Mouse (Mus musculus) left cerebral cortex, postnatal 25 days (tissue): Measurements from ENCODE around the gene Zfp282. TPM values are rescaled to one million over a fixed set of nuclear protein-coding genes. Genes with fewer than 3 reads are reported as not detected.
A peak's percentile ranks its signal among the peaks of the same experiment; 100 is the strongest.

ENCODE experiments used
- DNase-seq, 2 experiments: peaks; one replicate each; pipeline ENCODE4 v3.0.0; 2022; ENCODE audit warnings: low spot score in 2 of 2, mixed read lengths in 1 of 2
- intact Hi-C: fragments of 180-260 bp; cut with DNase I; formaldehyde crosslinking; loops from one replicate; pipeline ENCODE4 v1.15.1; 2025
- total RNA-seq, 2 experiments: library from RNA; stranded (reverse); gene quantifications; 2 replicates each; pipeline ENCODE4 v1.2.3; 2021

Gene Zfp282
- total RNA-seq, 2 experiments from 2014 or later: 15.5 to 16.4 TPM

DNA sequence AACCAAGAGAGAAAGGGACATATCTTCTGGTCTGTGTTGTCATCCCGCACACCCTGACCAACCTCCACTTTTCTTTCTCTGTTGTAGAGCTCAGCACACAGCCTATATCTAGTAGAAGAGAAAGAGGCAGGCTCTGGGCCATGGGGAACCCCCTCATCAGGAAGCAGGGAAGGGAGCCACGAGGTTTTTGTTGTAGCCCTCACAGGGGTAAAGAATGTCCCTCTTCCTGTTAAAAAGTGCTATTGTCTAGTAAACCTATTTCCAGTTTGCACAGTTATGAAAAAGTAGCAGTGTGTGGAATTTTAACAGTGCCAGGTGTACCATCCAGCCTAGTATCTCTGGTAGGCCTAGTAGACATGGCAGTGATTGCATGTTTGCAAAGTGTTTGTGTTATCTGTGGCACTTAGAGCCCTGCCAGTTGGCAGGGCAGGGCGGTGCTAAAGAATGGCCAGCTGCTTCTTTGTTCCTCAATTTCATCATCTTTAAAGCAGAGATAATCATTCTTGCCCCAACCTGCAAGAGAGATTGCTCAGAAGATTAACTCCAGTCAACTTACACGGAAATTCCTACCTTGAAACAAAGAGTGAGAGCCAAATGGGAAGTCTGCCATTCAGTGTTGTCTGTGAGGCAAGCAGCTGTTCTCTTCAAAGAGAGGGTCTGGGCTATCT, 2.2 kb downstream of the Zfp282 start:
- intact Hi-C loops: loop anchor here (5.0 kb wide), 1 partner anchor 42 kb away; the partner anchor contains the start of gene Zfp398
- DNase-seq: no peak

DNA sequence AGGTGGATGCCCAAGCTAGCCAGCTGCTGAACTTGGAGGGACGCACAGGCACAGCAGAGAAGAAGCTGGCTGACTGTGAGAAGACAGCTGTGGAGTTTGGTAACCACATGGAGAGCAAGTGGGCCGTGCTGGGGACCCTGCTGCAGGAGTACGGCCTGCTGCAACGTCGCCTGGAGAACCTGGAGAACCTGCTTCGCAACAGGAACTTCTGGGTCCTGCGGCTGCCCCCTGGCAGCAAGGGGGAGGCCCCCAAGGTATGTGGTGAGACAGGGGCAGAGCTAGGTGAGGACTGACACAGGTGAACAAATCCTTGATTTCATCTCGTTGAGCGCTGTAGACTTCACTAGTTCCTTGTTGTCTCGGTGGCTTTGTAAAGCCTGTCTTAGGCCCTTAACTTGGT, 3.2 kb downstream of the Zfp282 start:
- no peak for DNase-seq

GRCm38 (mm10) chr6:47888812-47889383, 11.9 kb downstream of the Zfp282 start:
- DNase-seq: no peak
- intact Hi-C loops: no loop called here

More for the DNA sequence above, 3.2 kb downstream of the Zfp282 start:
- intact Hi-C loops: no loop called here

- DNase-seq: no peak
- intact Hi-C loops: no loop called here
These were observed 22.4 kb downstream of the Zfp282 start for GRCm38 (mm10) chr6:47899416-47899815.

DNA sequence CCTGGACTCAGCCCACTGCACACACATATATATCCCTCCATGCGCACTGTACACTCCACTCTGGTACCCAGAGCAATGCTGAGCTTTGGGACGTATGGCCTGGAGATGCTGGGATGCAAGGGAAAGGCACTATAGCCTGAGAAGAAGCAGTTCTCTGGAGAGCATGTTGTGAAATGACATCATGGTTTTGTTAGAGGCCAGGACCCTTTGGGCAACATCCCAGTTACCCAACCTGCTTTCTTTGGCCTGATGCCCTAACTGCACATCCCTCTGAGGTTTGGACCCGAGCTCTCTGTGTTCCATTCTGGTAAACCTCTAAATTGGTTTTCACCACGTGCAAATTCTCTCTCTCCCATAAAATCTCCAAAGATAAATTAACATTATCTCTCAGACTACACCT, 26.6 kb downstream of the Zfp282 start:
- intact Hi-C loops: no loop called here
- DNase-seq: no peak

DNA sequence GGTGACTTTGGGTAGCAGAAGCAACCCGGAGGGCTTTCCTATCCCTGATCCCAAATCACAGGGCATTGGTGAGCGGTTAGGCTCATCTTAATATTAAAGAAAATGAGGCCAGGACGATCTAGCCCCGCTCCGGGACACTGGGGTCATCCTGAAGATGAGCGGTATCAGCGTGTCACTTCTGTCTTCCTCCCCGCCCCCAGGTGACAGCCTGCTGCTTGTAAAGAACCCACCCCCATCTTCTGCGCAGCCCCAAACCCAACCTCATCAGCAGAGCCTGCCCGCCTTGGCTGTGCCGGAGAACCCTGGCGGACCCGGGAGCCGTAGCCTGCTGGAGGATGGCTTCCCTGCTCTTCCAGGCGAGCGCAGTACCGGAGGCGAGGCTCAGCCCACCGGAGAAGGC, 27.4 kb downstream of the Zfp282 start:
- intact Hi-C loops: no loop called here
- DNase-seq: no peak

DNA sequence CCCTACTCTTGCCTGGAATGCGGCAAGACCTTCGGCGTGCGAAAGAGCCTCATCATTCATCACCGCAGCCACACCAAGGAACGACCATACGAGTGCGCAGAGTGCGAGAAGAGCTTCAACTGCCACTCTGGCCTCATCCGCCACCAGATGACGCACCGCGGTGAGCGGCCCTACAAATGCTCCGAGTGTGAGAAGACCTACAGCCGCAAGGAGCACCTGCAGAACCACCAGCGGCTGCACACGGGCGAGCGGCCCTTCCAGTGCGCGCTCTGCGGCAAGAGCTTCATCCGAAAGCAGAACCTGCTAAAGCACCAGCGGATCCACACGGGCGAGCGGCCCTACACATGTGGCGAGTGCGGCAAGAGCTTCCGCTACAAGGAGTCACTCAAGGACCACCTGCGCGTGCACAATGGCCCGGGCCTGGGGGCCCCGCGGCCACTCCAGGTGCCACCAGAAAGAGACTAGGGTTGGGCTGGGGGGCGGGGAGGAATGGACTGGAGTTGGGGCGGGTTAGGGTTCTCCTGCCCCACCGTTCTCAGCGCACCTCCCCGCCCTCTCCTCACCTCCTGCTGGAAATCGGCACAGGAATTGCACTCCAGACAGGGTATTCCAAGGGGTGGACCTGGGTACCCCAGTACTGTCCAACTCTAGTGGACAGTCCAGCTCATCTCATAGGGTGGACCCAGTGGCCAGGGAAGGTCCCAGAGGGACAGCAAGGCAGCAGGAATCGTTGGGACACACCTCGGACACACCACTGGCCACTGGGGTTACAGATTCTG, 28.1 kb downstream of the Zfp282 start:
- intact Hi-C loops: no loop called here
- no peak for DNase-seq

- no peak for DNase-seq
- intact Hi-C loops: no loop called here
These were observed 29.3 kb downstream of the Zfp282 start for GRCm38 (mm10) chr6:47906326-47906725.

- no peak for DNase-seq
These were observed 32.0 kb downstream of the Zfp282 start for GRCm38 (mm10) chr6:47909007-47909406.

DNA sequence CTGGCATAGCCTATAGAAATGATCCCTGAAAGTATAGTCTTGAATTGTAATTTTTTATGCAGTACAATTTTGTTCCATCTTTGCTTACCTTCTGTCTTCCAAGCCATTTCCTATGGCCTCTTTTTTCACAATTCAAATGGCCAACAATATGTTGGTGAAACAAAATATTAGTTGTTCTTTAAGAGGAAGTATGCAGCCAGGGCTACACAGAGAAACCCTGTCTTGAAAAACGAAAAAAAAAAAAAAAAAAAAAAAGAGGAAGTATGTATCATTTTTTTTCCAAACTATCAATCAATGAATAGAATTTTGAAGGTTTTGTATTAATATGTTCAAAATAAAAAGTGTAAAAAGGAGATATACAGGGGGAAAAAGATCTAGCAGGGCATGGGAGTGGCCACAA, 34.6 kb downstream of the Zfp282 start:
- intact Hi-C loops: no loop called here
- no peak for DNase-seq

More at GRCm38 (mm10) chr6:47909007-47909406, 32.0 kb downstream of the Zfp282 start:
- intact Hi-C loops: no loop called here

GRCm38 (mm10) chr6:47912991-47913390, 36.0 kb downstream of the Zfp282 start:
- no peak for DNase-seq
- intact Hi-C loops: no loop called here

- no peak for DNase-seq
- intact Hi-C loops: no loop called here
These were observed 40.0 kb downstream of the Zfp282 start for GRCm38 (mm10) chr6:47917051-47917450.

DNA sequence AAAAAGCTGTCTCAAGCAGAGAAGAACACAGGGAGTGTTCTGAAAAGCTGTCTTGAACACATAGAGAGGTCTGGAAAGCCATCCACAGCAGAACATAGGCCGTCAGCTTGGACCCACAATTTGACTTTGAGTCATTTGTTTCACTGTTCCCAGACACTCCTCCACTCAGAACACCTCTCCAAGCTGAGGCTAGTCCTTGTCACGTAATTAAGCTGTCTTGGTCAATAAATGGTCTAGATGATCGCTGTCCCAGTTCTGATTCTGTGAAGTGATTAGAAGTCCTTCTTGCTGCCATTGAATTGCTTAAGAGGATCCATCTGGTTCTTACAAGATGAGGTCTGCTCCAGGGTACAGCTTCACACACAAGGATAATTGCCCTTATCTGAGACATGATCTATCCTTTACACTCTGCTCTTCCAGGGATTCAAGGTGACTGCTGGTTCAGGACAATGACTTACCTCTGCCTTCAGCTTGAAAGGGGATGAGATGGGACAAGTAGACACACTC, 41.8 kb downstream of the Zfp282 start:
- intact Hi-C loops: no loop called here
- DNase-seq: no peak

DNA sequence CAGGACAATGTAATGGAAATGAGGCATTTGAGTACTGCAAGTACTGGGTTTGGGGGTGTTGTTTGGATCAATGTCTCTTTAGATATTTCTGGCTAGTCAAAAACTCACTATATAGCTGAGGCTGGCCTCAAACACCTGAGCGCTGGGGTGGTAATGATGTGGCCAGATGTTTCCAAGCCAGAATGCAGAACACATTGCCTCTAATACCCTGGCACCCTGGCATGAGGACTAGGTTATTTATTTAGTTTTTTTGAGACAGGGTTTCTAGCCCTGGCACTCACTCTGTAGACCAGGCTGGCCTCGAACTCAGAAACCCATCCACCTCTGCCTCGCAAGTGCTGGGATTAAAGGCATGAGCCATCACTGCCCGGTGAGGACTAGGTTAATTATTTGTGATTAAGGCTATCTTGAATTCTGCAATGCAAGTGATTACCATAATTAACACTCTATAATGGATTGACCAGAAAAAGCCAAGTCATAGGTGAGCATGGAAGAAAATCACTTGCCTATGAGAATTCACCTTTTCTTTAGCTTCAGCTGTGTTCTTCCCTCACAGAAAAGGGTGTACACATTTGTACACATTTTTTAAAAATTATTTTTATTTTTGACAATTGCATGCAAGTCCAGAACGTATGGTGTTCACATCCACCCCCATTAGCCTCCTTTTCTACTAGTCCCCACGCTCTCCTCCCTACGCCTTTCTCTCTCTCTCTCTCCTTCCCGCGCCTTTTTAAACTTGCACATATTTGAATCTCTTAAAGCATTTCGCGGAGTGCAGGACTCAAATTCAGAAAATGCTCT, 42.8 kb downstream of the Zfp282 start:
- intact Hi-C loops: loop anchor here (1.0 kb wide), 1 partner anchor 43 kb away; the partner anchor contains the start of gene Zfp282
- DNase-seq: no peak

DNA sequence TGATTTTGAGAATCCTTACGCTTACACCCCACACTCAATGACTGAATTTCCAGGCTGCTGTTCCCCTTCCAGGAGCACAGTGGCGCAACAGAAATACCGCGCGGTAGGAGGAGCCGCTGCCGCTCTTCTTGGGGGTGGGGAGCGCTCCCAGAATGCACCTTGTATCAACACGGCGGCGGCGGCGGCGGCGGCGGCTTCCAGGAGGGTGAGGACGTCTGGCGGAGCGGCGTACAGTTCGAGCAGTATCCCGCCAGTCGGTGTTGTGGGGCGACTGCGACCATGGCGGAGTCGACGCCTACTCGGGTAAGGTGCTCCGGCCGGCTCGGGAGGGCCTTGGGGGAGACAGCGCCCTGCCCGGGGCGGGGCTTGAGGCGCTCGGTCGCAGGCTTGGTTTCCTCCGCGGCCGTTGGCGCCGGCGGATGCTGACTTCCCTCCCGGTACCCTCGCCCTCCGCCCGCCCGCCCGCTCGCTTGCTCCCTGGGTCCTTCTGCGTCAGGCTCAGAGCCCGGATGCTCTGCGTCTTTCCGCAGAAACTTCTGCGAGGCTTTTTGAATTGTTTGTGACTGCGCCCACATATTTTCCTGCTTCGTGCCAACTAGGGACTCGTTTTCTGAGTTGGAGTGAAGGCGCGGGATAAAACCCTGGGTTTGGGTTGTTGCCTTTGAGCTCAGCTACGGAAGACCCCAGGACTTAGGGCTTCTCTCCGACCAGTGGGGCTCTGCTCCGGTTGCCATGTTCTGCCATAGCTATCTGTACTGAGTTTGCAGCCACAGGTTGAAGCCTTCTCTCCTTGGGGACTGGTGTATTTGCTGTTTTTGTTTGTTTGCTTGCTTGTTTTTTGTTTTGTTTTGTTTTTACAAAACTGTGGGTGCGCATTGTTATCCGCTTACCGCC, 43.7 kb downstream of the Zfp282 start, which contains the start of gene Zfp212:
Gene Zfp212 (plus strand): TSS at position 30 of the 894 bp plus-strand sequence.
- DNase-seq: peak; percentile 91 to 94
- intact Hi-C loops: loop anchor here (1.0 kb wide), 1 partner anchor 43 kb away; the partner anchor contains the start of gene Zfp282

GRCm38 (mm10) chr6:47942461-47942860, 65.5 kb downstream of the Zfp282 start:
- intact Hi-C loops: no loop called here
- no peak for DNase-seq

DNA sequence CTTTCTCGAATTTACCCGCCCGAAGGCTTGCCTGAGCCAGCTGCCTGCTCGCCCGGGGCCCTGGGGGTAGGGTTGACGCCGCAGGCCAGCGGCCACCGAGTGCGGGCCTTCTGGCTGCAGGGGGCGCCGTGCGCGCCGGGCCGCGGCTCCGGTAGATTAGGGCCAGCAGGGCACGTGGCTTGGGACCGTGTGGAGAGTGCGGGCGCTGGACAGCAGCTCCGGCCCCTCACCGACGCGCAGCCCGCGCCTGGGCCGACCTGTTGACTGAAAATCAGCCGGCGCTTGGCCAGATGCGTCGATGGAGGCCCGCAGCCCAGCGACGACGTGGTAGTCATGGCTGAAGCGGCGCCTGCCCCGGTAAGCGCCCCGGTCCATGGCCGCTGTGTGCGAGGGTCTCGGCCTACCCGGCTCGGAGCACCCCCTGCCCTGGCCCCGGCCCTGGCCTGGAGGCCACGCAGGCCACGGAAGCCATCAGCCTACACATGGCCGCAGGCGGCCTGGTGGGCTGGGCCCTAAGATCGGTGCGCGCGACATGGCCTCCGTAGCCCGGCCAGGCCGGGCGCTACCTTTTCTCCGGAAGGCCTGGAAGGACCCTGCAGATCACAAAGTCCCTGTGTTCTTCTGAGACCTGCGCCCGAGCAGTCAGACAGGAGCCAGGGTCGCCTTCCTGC, 66.2 kb downstream of the Zfp282 start:
- intact Hi-C loops: no loop called here
- peak; percentile 41 to 50 for DNase-seq

DNA sequence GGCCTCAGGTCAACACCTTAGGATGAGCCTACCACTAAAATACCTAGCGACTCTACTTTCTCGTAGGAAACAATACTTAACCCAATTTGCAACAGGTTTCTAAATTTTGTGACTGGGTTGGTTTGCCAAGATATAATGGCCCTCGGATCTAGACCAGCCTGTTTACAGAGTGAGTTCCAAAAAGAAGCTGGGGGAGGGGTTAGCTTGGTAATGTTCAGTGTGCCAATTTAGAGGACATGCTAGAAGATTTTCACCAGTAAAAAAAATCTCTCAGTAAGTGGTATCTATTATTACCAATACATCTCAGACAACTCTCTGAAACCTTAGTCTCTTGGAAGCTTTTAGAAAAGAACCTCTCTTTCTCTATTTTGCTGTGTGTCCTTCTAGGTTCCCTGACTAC, 66.7 kb downstream of the Zfp282 start:
- intact Hi-C loops: no loop called here

More for the DNA sequence above, 66.7 kb downstream of the Zfp282 start:
- no peak for DNase-seq
